Mouse (Mus musculus) embryonic fibroblast, embryonic 13.5 days (primary cell): Measurements from ENCODE around the gene Gtf2f1.

Source experiments
- CTCF ChIP-seq: IDR thresholded peaks from 2 replicates; pipeline ENCODE4 v1.5.1; 2011; ENCODE audit warnings: mild to moderate bottlenecking, control low read depth, low read length, moderate library complexity, borderline replicate concordance; ENCODE audit not compliant: insufficient read depth
- POLR2A ChIP-seq: IDR thresholded peaks from 2 replicates; pipeline ENCODE4 v1.6.1; 2011; ENCODE audit warnings: low read depth, mild to moderate bottlenecking, control low read depth, low read length, moderate library complexity

DNA sequence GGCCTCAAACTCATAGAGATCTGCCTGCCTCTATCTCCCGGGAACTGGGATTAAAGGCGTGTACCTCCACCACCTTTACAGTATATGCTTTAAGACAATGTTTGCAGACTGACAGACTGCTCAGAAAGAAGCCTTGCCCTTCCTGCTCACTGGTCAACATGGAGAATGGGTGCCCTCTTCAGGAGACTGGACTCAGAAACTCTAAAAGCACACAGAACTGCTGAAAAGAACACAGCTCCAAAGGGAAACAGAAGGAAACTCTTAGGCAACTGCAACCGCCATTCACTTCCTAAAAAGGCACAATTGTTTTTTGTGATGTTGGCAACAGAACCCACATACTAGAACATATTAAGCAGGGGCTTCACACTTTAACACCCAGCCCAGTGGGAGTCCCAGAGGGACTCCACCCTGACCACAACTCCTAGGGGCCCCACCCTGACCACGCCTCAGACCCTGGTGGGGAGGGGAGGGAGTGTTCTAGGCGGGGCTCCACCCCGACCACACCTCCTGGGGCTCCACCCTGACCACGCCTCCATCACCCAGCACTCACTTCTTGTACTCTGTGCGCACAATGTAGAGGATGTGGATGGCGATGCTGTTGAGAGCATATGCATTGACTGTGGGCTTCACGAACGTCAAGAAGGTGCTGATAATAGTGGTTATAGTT, 53.2 kb downstream of the Gtf2f1 start:
- TF ChIP-seq CTCF (no peak), POLR2A (no peak)
